Mouse (Mus musculus) intestine, embryonic 14.5 days (tissue): ENCODE data around the gene A830018L16Rik. TPM values are rescaled to one million over a fixed set of nuclear protein-coding genes. Genes with fewer than 3 reads are reported as not detected.

Experiments
- ATAC-seq: fragments of 200-750 bp; cut with Nextera tagmentation; replicated peaks from 2 replicates; pipeline ENCODE4 v1.8.0; 2017; ENCODE audit warnings: low read depth, moderate number of reproducible peaks, moderate TSS enrichment, moderate library complexity; ENCODE audit not compliant: low FRiP score, low TSS enrichment
- DNase-seq: peaks from one replicate; pipeline ENCODE4 v3.0.0-alpha.2; 2018; ENCODE audit warnings: low spot score
- H3K27ac ChIP-seq: fragments of 300-500 bp; sonication (generic); 2 replicates; pipeline ENCODE4 v1.5.1; 2014; ENCODE audit warnings: low read depth, mild to moderate bottlenecking, control low read depth
- H3K27me3 ChIP-seq: fragments of 300-500 bp; sonication (generic); replicated peaks from 2 replicates; pipeline ENCODE4 v1.6.1; 2014; ENCODE audit warnings: low read length, control low read depth; ENCODE audit not compliant: control insufficient read depth, insufficient read depth
- H3K36me3 ChIP-seq: fragments of 300-500 bp; sonication (generic); 2 replicates; pipeline ENCODE4 v1.6.1; 2014; ENCODE audit warnings: low read length, control low read depth; ENCODE audit not compliant: control insufficient read depth, insufficient read depth
- H3K4me1 ChIP-seq: fragments of 300-500 bp; sonication (generic); replicated peaks from 2 replicates; pipeline ENCODE4 v1.6.1; 2014; ENCODE audit warnings: low read length, control low read depth, mixed read lengths; ENCODE audit not compliant: control insufficient read depth, insufficient read depth
- H3K4me2 ChIP-seq: fragments of 300-500 bp; sonication (generic); 2 replicates; pipeline ENCODE4 v1.6.1; 2014; ENCODE audit warnings: low read length
- H3K4me3 ChIP-seq: fragments of 300-500 bp; sonication (generic); 2 replicates; pipeline ENCODE4 v1.5.1; 2014; ENCODE audit warnings: low read depth, low read length, control low read depth, mixed read lengths
- H3K9ac ChIP-seq: fragments of 300-500 bp; sonication (generic); 2 replicates; pipeline ENCODE4 v1.6.1; 2014; ENCODE audit warnings: mild to moderate bottlenecking, low read length
- H3K9me3 ChIP-seq: fragments of 300-500 bp; sonication (generic); 2 replicates; pipeline ENCODE4 v1.6.1; 2016; ENCODE audit warnings: low read length, control low read depth; ENCODE audit not compliant: control insufficient read depth
- WGBS: fragments of 180-500 bp; shearing (Covaris S2); extraction: QIAGEN DNeasy Blood & Tissue Kit; methylation state at CpG from one replicate; pipeline ENCODE4 v1.1.7; 2014; 5-methylcytosine and 5-hydroxymethylcytosine counted together
- polyA plus RNA-seq: library from polyadenylated mRNA; unstranded; fragments of >200 nt; fragmentation: Nextera tagmentation; extraction: Ambion mirVana; gene quantifications from 2 replicates; pipeline ENCODE4 v1.2.1, GENCODE M21; 2014

The A830018L16Rik gene
- polyA plus RNA-seq, 1 experiment from 2014 or later = 10.3 TPM

DNA sequence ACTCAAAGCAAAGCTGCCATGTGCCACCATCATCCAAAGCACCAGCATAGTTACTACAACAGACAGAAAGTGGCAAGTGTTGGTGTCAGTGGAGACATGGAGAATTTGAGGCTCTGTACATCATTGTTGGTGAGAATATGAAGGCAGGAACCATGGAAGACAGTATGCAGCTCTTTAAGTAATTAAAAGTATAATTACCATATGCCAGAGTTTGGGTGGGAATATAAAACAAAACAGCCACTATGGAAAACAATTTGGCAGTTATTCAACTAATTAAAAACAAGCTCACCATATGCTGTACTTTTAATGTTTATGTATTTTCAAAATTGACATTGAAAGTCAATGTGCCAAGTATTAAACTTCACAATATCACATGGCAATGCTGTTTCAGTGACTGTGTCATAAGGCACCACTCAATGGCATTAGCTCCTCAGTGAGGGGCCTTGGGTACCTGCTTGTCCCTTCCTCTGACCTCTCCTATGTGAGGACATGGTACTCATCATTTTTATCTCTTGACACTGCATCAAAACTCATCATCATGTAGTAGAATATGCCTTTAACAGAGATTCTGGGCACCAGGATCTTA is 153.5 kb downstream of the A830018L16Rik start:
- no peak for DNase-seq

DNA sequence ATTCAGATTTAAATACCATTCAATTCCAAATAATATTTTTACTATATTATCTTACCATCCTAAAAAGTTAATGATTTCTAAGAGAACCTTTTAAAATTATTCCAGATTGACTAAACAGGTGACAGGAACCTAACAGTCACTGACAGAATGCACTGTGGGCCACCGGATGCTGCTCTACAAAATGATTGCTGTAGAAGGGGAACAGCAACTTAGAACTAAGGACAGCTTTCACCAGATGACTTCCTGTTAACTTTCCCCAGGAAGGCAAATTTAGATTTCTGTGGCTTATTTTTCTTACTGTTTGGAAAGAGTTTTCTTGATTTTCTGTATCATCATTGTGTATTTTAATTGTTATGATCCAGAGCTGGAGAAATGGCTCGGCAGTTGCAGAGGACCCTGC is 156.4 kb downstream of the A830018L16Rik start:
- H3K9me3 ChIP-seq = no peaks in the 10 kb centered on the region
- no peaks in the 10 kb centered on the region for H3K4me1 ChIP-seq
- WGBS = 84% methylated on average over 2 of the region's 2 CpGs
- no peaks in the 10 kb centered on the region for H3K36me3 ChIP-seq
- H3K9ac ChIP-seq = no peak overlapping the region
- no peak overlapping the region for H3K4me2 ChIP-seq
- no peak for DNase-seq
- no peak overlapping the region for H3K27ac ChIP-seq
- no peak for ATAC-seq
- H3K27me3 ChIP-seq = no peaks in the 10 kb centered on the region
- no peak overlapping the region for H3K4me3 ChIP-seq

More for the DNA sequence above, 153.5 kb downstream of the A830018L16Rik start:
- Histone ChIP-seq H3K36me3 (no peaks in the 10 kb centered on the region), H3K9ac (no peak overlapping the region), H3K9me3 (no peaks in the 10 kb centered on the region), H3K4me3 (no peak overlapping the region), H3K27me3 (no peaks in the 10 kb centered on the region), H3K4me1 (no peaks in the 10 kb centered on the region), H3K4me2 (no peak overlapping the region), H3K27ac (no peak overlapping the region)
- no peak for ATAC-seq

DNA sequence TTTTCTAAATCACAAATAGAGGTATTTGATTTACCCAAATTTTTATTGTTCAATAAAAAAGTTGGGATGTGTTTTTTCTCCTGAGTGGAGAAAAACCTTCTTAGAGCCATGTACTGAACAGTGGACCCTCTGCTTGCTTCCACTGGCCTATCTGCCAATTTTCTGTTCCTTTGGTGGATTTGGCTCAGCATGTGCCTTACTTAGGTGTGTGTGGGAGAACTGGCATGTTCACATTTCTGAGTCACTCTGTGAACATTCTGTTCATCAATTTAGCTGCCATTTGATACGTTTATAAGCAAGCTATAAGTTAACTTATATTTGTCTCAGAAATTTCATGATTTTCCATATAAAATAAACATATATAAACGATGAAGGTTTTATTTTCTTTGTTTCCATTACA is 159.6 kb downstream of the A830018L16Rik start:
- no peak for DNase-seq
- no peak overlapping the region for H3K9ac ChIP-seq
- 80% methylated on average over 2 of the region's 2 CpGs for WGBS
- no peaks in the 10 kb centered on the region for H3K4me1 ChIP-seq
- H3K27ac ChIP-seq = no peak overlapping the region
- ATAC-seq = no peak
- H3K9me3 ChIP-seq = no peaks in the 10 kb centered on the region
- H3K4me2 ChIP-seq = no peak overlapping the region
- H3K4me3 ChIP-seq = no peak overlapping the region
- no peaks in the 10 kb centered on the region for H3K36me3 ChIP-seq
- H3K27me3 ChIP-seq = no peaks in the 10 kb centered on the region

DNA sequence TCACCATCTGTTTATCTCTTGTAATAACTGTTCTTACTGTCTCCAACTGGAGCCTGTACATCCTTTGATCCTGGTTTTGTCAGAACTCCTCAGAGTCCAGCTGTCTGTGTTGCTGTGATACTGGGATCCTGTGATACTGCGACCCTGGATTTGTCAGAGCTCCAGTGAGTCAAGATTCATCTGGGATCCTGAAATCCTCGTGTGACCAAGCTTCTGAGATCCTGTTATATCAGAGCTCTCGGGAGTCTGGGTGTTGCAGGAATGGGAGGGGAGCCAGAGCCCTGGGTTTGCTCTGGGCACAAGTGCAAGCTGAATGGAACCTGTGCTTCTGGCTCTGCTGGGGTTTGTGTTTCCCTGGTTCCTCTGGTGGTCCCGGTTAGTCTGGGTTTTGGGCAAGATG is 166.1 kb downstream of the A830018L16Rik start:
- DNase-seq = no peak
- no peak overlapping the region for H3K9ac ChIP-seq
- no peaks in the 10 kb centered on the region for H3K27me3 ChIP-seq
- WGBS = 58% methylated on average over 4 of the region's 4 CpGs
- H3K4me2 ChIP-seq = no peak overlapping the region
- H3K36me3 ChIP-seq = no peaks in the 10 kb centered on the region
- no peak for ATAC-seq
- no peaks in the 10 kb centered on the region for H3K4me1 ChIP-seq
- H3K9me3 ChIP-seq = no peaks in the 10 kb centered on the region
- no peak overlapping the region for H3K27ac ChIP-seq
- no peak overlapping the region for H3K4me3 ChIP-seq

DNA sequence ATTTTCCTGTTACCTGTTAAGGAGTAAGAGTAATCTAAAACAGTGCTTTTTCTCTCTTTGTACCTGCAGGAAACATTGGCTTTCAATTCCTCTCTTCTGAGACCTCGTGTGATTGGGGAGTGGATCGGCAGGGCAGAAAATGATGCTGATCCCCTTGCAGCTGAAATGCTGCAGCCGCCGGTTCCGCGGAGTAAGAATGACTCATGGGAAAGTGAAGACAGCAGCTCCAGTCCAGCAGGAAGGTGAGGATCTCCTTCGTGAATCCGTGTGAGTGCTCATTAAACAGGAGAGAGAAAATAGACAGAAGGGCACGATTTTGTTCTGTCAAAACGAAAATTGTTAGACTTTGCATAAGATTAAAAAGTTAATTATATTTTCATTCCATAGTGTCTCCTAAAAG is 174.4 kb downstream of the A830018L16Rik start:
- H3K27ac ChIP-seq = no peak overlapping the region
- H3K36me3 ChIP-seq = no peaks in the 10 kb centered on the region
- no peaks in the 10 kb centered on the region for H3K4me1 ChIP-seq
- no peak overlapping the region for H3K4me2 ChIP-seq
- ATAC-seq (no peak), DNase-seq (no peak)
- no peak overlapping the region for H3K4me3 ChIP-seq
- H3K27me3 ChIP-seq = no peaks in the 10 kb centered on the region
- no peaks in the 10 kb centered on the region for H3K9me3 ChIP-seq
- no peak overlapping the region for H3K9ac ChIP-seq
- 71% methylated on average over 10 of the region's 10 CpGs for WGBS

DNA sequence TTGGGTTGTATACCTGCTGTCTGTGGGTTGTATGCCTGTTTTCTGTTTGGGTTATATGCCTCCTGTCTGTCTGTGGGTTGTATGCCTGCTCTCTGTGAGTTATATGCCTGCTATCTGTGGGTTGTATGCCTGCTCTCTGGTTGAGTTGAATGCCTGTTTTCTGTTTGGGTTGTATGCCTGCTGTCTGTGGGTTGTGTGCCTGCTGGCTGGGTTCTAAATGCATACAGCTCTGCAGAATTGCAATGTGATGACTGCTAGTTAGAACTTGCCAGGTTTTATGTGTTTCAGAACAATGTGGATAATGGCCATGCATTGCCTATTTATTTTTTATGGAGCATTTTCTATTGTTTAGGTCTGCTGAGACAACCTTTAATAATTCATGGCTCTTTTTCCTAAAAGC is 236.2 kb downstream of the A830018L16Rik start:
- Histone ChIP-seq H3K36me3 (no peaks in the 10 kb centered on the region), H3K4me1 (no peaks in the 10 kb centered on the region), H3K9me3 (no peaks in the 10 kb centered on the region), H3K27ac (no peak overlapping the region), H3K9ac (no peak overlapping the region), H3K4me2 (no peak overlapping the region), H3K27me3 (no peaks in the 10 kb centered on the region), H3K4me3 (no peak overlapping the region)
- no peak for DNase-seq
- ATAC-seq = no peak

DNA sequence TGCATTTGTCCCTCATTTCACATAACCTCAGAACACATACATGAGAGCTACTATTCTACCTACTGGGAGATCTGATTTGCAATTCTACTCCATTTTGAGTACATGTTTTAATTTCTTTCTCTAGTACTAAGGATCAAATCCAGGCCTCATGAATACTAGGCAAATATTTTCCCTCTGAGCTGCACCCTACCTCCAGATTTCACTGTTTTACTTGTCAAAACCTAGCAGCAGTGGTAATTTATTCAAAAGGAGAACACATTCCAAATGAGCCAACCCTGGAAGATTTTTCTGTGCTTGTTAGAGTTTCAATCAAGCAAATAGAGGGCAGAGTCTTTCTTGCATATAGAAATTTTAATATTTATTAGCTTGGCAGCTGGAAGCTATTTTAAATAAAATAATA is 238.9 kb downstream of the A830018L16Rik start:
- H3K4me2 ChIP-seq = no peak overlapping the region
- H3K27me3 ChIP-seq = no peaks in the 10 kb centered on the region
- H3K4me1 ChIP-seq = no peaks in the 10 kb centered on the region
- no peak overlapping the region for H3K9ac ChIP-seq
- H3K27ac ChIP-seq = no peak overlapping the region
- no peak for DNase-seq
- no peaks in the 10 kb centered on the region for H3K36me3 ChIP-seq
- H3K4me3 ChIP-seq = no peak overlapping the region
- no peaks in the 10 kb centered on the region for H3K9me3 ChIP-seq
- no peak for ATAC-seq

DNA sequence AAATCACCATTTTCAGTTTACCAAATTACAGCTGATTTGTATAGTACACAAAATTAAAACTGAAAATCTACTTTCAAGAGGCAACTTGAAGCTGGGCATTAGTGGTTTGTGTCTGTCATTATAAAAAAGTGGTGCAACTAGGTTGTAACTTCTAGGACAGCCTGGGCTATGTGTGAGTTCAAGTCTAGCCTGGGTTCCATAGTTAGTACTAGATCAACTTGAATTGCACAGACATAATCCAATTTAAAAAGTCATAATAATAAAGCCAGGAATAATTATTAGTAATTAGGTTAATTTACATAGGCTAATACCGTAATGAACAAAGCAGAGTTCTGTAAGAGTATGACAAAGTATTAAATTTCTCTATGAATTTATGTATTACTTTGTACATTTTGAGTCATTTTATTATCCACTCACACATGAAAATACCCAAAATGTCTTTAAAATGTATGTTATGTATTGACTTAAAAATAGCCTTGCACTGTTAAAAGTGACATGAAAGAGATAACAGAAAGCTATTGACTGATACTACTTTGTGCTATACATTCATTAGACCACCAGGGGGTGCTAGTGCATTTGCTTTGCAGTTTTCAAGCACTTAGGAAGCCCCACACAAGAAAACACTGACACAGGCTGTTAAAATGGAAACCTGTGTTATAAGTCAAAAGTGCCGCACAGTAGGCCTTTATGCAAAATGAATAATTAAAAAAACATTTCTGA is 243.6 kb downstream of the A830018L16Rik start:
- DNase-seq = no peak

DNA sequence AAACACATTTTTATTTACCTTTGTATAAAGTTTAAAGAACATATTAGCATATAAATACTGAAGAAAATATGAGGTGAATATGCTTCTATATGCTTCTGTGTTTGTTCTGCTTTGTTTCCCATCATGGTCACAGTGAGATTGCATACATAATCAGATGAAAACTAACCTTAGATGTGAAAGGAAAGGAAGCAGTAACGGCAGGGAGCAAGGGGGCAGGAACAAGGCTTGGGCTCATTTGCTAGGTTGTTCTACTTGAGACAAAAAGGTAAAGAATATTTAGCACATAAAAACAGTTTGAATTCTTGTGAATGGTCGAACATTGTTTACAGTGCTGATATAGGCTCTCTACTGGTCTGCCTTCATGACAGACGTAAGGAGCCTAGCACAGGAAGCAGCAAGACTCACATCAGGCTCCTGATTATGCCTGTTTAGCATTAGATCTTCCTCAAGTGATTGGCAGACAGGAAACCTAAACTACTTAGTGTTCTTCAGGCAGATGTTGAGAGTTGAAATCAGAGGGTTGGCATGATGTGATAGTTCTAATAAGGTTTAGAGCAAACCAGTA is 244.2 kb downstream of the A830018L16Rik start:
- Histone ChIP-seq H3K9ac (no peak overlapping the region), H3K27ac (no peak overlapping the region), H3K4me1 (peaks cover 4% of the 10 kb centered on the region; the same call in 1 of the 2 replicates), H3K27me3 (no peaks in the 10 kb centered on the region), H3K4me3 (no peak overlapping the region), H3K4me2 (no peak overlapping the region), H3K9me3 (peaks cover 3% of the 10 kb centered on the region; the same call in 1 of the 2 replicates), H3K36me3 (no peaks in the 10 kb centered on the region)
- WGBS = 39% methylated on average over 3 of the region's 3 CpGs
- no peak for DNase-seq
- ATAC-seq = no peak

More for the DNA sequence above, 243.6 kb downstream of the A830018L16Rik start:
- Histone ChIP-seq H3K9ac (no peak overlapping the region), H3K4me2 (no peak overlapping the region), H3K27ac (no peak overlapping the region), H3K27me3 (no peaks in the 10 kb centered on the region), H3K36me3 (no peaks in the 10 kb centered on the region), H3K4me1 (peaks cover 4% of the 10 kb centered on the region; the same call in 1 of the 2 replicates), H3K4me3 (no peak overlapping the region), H3K9me3 (peaks cover 3% of the 10 kb centered on the region; the same call in 1 of the 2 replicates)
- 56% methylated on average over 2 of the region's 2 CpGs for WGBS
- peak; percentile 60; the same call in 1 of the 2 replicates for ATAC-seq
